Comparison of ENCODE assay signal across 8 mouse cellular contexts in the genomic region with DNA sequence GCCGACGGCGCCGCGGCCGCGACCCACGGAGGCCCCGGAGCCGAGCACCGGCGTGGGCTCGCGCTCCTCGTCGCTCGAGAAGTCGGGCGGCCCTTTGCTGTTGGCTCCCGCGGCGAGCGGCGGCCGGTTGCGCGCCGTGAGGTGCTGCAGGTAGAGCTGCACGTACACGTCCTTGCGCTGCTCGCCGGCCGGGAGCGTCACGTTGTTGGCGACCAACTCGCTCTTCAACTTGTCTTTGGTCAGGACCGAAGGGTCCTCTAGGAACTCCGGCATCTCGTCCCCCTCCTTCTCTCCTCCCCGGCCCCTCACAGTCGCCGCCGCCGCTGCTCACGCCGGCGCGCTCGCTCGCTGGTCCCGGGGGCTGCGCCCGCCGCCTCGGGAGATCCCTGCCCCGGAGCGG. TPM values are rescaled to one million over a fixed set of nuclear protein-coding genes. Genes with fewer than 3 reads are reported as not detected.
DNase-seq lines count a peak whose midpoint lies in the region; ATAC-seq and TF ChIP-seq lines count a peak whose summit lies in the region.

No protein-coding gene starts in this region.

- H3K27me3 ChIP-seq in heart, embryonic 10.5 days (ENCODE audit: insufficient read depth, poor library complexity, severe bottlenecking) = no peaks in the 10 kb centered on the region
- H3K27me3 ChIP-seq in forebrain, postnatal 0 days (ENCODE audit: insufficient read depth, low read length) = no peaks in the 10 kb centered on the region
- H3K27me3 ChIP-seq in liver, embryonic 11.5 days (replicated peaks; ENCODE audit: control insufficient read depth, insufficient read depth, low read length) = no peaks in the 10 kb centered on the region
- no peaks in the 10 kb centered on the region for H3K27me3 ChIP-seq in splenic B cell, adult 2 months (ENCODE audit: control insufficient read depth, insufficient read depth, low read length, poor library complexity, severe bottlenecking)

- no peak for TF ChIP-seq CTCF in forebrain, postnatal 0 days (IDR thresholded peaks at IDR 0.05; ENCODE audit: low read depth)

- peaks cover 8% of the 10 kb centered on the region; the same call in 1 of the 2 replicates for H3K36me3 ChIP-seq in heart, embryonic 10.5 days
- no peaks in the 10 kb centered on the region for H3K36me3 ChIP-seq in forebrain, postnatal 0 days (ENCODE audit: insufficient read depth)
- 0 out of 2 replicates have a peak, but pooled peaks cover 9% of the 10 kb centered on the region for H3K36me3 ChIP-seq in liver, embryonic 11.5 days (ENCODE audit: control insufficient read depth, insufficient read depth, low read length)
- no peaks in the 10 kb centered on the region for H3K36me3 ChIP-seq in splenic B cell, adult 2 months (ENCODE audit: control insufficient read depth, insufficient read depth, low read length, poor library complexity, severe bottlenecking)

- ATAC-seq in forebrain, postnatal 0 days = peak; percentile 65
- peak; percentile 17 for ATAC-seq in liver, embryonic 11.5 days (replicated peaks; ENCODE audit: low FRiP score)

- H3K4me2 ChIP-seq in forebrain, postnatal 0 days (ENCODE audit: low read depth) = peak overlapping the region; percentile 47
- peak overlapping the region; percentile 92 for H3K4me2 ChIP-seq in liver, embryonic 11.5 days

- H3K9ac ChIP-seq in forebrain, postnatal 0 days = peak overlapping the region; percentile 75
- H3K9ac ChIP-seq in liver, embryonic 11.5 days (ENCODE audit: low read depth, low read length) = peak overlapping the region; percentile 97

- H3K27ac ChIP-seq in heart, embryonic 10.5 days = peak overlapping the region; percentile 100
- peak overlapping the region; percentile 96 for H3K27ac ChIP-seq in forebrain, postnatal 0 days (ENCODE audit: low read depth, low read length)
- peak overlapping the region; percentile 100 for H3K27ac ChIP-seq in liver, embryonic 11.5 days (ENCODE audit: low read depth, low read length)

- no peaks in the 10 kb centered on the region for H3K9me3 ChIP-seq in heart, embryonic 10.5 days
- no peaks in the 10 kb centered on the region for H3K9me3 ChIP-seq in forebrain, postnatal 0 days (ENCODE audit: low read length)
- H3K9me3 ChIP-seq in liver, embryonic 11.5 days (ENCODE audit: control insufficient read depth, low read length) = no peaks in the 10 kb centered on the region

- DNase-seq in heart, embryonic 10.5 days (ENCODE audit: low spot score) = no peak
- no peak for DNase-seq in heart, postnatal 4 days
- DNase-seq in thymus, postnatal 10 days (ENCODE audit: low spot score in 2 of 2) = peak; percentile 53 to 56
- no peak for DNase-seq in thymus, postnatal 25 days
- DNase-seq in forebrain, postnatal 0 days = no peak
- no peak for DNase-seq in liver, embryonic 11.5 days (ENCODE audit: low spot score)
- peak; percentile 59 for DNase-seq in splenic B cell, adult 2 months (ENCODE audit: low read depth, low spot score)
- no peak for DNase-seq in frontal cortex, adult 2 months (ENCODE audit: extremely low spot score in 1 of 2, low spot score in 1 of 2)

- H3K4me1 ChIP-seq in heart, embryonic 10.5 days = peaks cover 18% of the 10 kb centered on the region; the same call in 1 of the 2 replicates
- H3K4me1 ChIP-seq in forebrain, postnatal 0 days (ENCODE audit: insufficient read depth) = no peaks in the 10 kb centered on the region; the same call in 1 of the 2 replicates
- peaks cover 22% of the 10 kb centered on the region for H3K4me1 ChIP-seq in liver, embryonic 11.5 days (replicated peaks; ENCODE audit: control insufficient read depth, insufficient read depth, low read length)

- H3K4me3 ChIP-seq in heart, embryonic 10.5 days = peak overlapping the region; percentile 89
- H3K4me3 ChIP-seq in forebrain, postnatal 0 days (ENCODE audit: low read depth, low read length) = peak overlapping the region; percentile 96
- H3K4me3 ChIP-seq in liver, embryonic 11.5 days (ENCODE audit: low read depth, low read length) = peak overlapping the region; percentile 89

- WGBS in heart, embryonic 10.5 days = under 1% methylated on average over 57 of the region's 59 CpGs
- WGBS in forebrain, postnatal 0 days = under 1% methylated on average over 57 of the region's 59 CpGs
- under 1% methylated on average over 57 of the region's 59 CpGs for WGBS in liver, embryonic 11.5 days

RNA-seq across cellular contexts. Expression of a gene that starts 10.1 kb away (rescaled TPM):
- 142 and 192 TPM in 2 replicates for polyA plus RNA-seq in heart, embryonic 10.5 days (2016; fragmentation: Nextera tagmentation; extraction: Ambion mirVana)
- 100 to 1,000 TPM; 186 to 192 TPM for total RNA-seq in heart, postnatal 4 days (2021)
- 126 and 149 TPM in 2 replicates for total RNA-seq in forebrain, postnatal 0 days (2014; rRNA removed)
- polyA plus RNA-seq in forebrain, postnatal 0 days (2015; fragmentation: Nextera tagmentation; extraction: Ambion mirVana) = 61.3 and 62.8 TPM in 2 replicates
- 207 and 219 TPM in 2 replicates for polyA plus RNA-seq in liver, embryonic 11.5 days (2014; fragmentation: Nextera tagmentation; extraction: Ambion mirVana)
- polyA plus RNA-seq in frontal cortex, adult 2 months (2012; rRNA removed) = 44.1 and 47.8 TPM in 2 replicates

RNA-seq across cellular contexts. Expression of a gene that starts 47.2 kb away (rescaled TPM):
- polyA plus RNA-seq in heart, embryonic 10.5 days (2016; fragmentation: Nextera tagmentation; extraction: Ambion mirVana) = 602 and 803 TPM in 2 replicates
- 1,000 to 10,000 TPM; 1,954 to 1,992 TPM for total RNA-seq in heart, postnatal 4 days (2021)
- total RNA-seq in forebrain, postnatal 0 days (2014; rRNA removed) = 321 and 336 TPM in 2 replicates
- polyA plus RNA-seq in forebrain, postnatal 0 days (2015; fragmentation: Nextera tagmentation; extraction: Ambion mirVana) = 529 and 607 TPM in 2 replicates
- 481 and 504 TPM in 2 replicates for polyA plus RNA-seq in liver, embryonic 11.5 days (2014; fragmentation: Nextera tagmentation; extraction: Ambion mirVana)
- polyA plus RNA-seq in frontal cortex, adult 2 months (2012; rRNA removed) = 659 and 706 TPM in 2 replicates

Comparison
In these comparisons a context has a peak if more than half of its experiments do, and no peak if none do; other contexts are left out.
1. DNase-seq: peak in thymus, postnatal 10 days (2 of 2) and splenic B cell, adult 2 months (single experiment); none in heart, embryonic 10.5 days (single experiment), heart, postnatal 4 days (single experiment), thymus, postnatal 25 days (single experiment), forebrain, postnatal 0 days (single experiment), liver, embryonic 11.5 days (single experiment) and frontal cortex, adult 2 months (0 of 2).
2. Peak in every context shown above with its lines, with median percentiles within 50 percentile points of each other: H3K27ac ChIP-seq and H3K4me3 ChIP-seq.